Mouse (Mus musculus) MEL (cell line): ENCODE measurements at regions not wholly inside any gene's neighbourhood (a gene's known extent, or its start where the extent isn't known, plus 50 kb on each side); places are given as distances from the start of the nearest gene placed in this dataset.

Source experiments
- DNase-seq: peaks from one replicate; pipeline ENCODE4 v3.0.0; 2011; ENCODE audit warnings: low read depth, low spot score
- H3K27ac ChIP-seq: 2 replicates; pipeline ENCODE4 v1.5.1; 2012; ENCODE audit warnings: low read depth, mild to moderate bottlenecking, control low read depth, low read length, moderate library complexity; ENCODE audit not compliant: control insufficient read depth
- H3K27me3 ChIP-seq, 2 experiments: fragments of 150-350 bp in 1 of 2; sonication (generic) in 1 of 2; 2 replicates each; pipeline ENCODE4 v1.6.1; 2012; ENCODE audit warnings: low read length in 2 of 2, mild to moderate bottlenecking in 2 of 2, improper control_type of control experiment in 1 of 2, moderate library complexity in 1 of 2; ENCODE audit not compliant: insufficient read depth in 2 of 2, control insufficient read depth in 1 of 2
- H3K36me3 ChIP-seq, 2 experiments: 2 replicates each; pipeline ENCODE4 v1.6.1; 2012 to 2014; ENCODE audit warnings: low read length in 2 of 2, improper control_type of control experiment in 1 of 2, inconsistent platforms in 1 of 2, mild to moderate bottlenecking in 1 of 2; ENCODE audit not compliant: insufficient read depth in 2 of 2, control insufficient read depth in 1 of 2
- H3K4me1 ChIP-seq, 2 experiments: fragments of 150-350 bp in 1 of 2; sonication (generic) in 1 of 2; 2 replicates each; pipeline ENCODE4 v1.6.1; 2012; ENCODE audit warnings: low read length in 2 of 2, improper control_type of control experiment in 1 of 2, mild to moderate bottlenecking in 1 of 2; ENCODE audit not compliant: insufficient read depth in 2 of 2, control insufficient read depth in 1 of 2
- H3K4me3 ChIP-seq, 2 experiments: fragments of 150-350 bp in 1 of 2; sonication (generic) in 1 of 2; 2 replicates each; pipeline ENCODE4 v1.5.1; 2012; ENCODE audit warnings: low read depth in 2 of 2, low read length in 2 of 2, mild to moderate bottlenecking in 2 of 2, moderate library complexity in 2 of 2, control low read depth in 1 of 2, improper control_type of control experiment in 1 of 2; ENCODE audit not compliant: control insufficient read depth in 1 of 2, insufficient read depth in 1 of 2
- H3K79me2 ChIP-seq: 2 replicates; pipeline ENCODE4 v1.6.1; 2012; ENCODE audit warnings: mild to moderate bottlenecking, low read length, moderate library complexity; ENCODE audit not compliant: control insufficient read depth, poor library complexity, insufficient read depth
- H3K9ac ChIP-seq: 2 replicates; pipeline ENCODE4 v1.6.1; 2012; ENCODE audit warnings: low read depth, mild to moderate bottlenecking, control low read depth, low read length, moderate library complexity; ENCODE audit not compliant: control insufficient read depth, poor library complexity, severe bottlenecking
- H3K9me3 ChIP-seq: fragments of 150-350 bp; sonication (generic); replicated peaks from 2 replicates; pipeline ENCODE4 v1.6.1; 2012; ENCODE audit warnings: mild to moderate bottlenecking, low read length, improper control_type of control experiment, moderate library complexity; ENCODE audit not compliant: insufficient read depth
- BHLHE40 ChIP-seq: IDR thresholded peaks from 2 replicates; pipeline ENCODE4 v1.6.1; 2012; ENCODE audit warnings: low read depth, mild to moderate bottlenecking, inconsistent platforms, low read length, improper control_type of control experiment, borderline replicate concordance
- E2F4 ChIP-seq: IDR thresholded peaks from 2 replicates; pipeline ENCODE4 v1.6.1; 2011; ENCODE audit warnings: low read depth, low read length, improper control_type of control experiment, borderline replicate concordance
- EP300 ChIP-seq, 2 experiments: IDR thresholded peaks; 2 replicates each; pipeline ENCODE4 v1.6.1; 2011; ENCODE audit warnings: improper control_type of control experiment in 2 of 2, low read length in 2 of 2, low read depth in 1 of 2, mild to moderate bottlenecking in 1 of 2
- ETS1 ChIP-seq: IDR thresholded peaks from 2 replicates; pipeline ENCODE4 v1.6.1; 2012; ENCODE audit warnings: low read depth, mild to moderate bottlenecking, inconsistent platforms, low read length, improper control_type of control experiment, moderate library complexity
- GABPA ChIP-seq: IDR thresholded peaks from 2 replicates; pipeline ENCODE4 v1.6.1; 2012; ENCODE audit warnings: low read depth, mild to moderate bottlenecking, inconsistent platforms, low read length, improper control_type of control experiment, moderate library complexity
- GATA1 ChIP-seq: IDR thresholded peaks from 2 replicates; pipeline ENCODE4 v1.6.1; 2011; ENCODE audit warnings: low read depth, low read length, improper control_type of control experiment
- HCFC1 ChIP-seq: IDR thresholded peaks from 2 replicates; pipeline ENCODE4 v1.6.1; 2012; ENCODE audit warnings: low read depth, mild to moderate bottlenecking, inconsistent platforms, low read length, improper control_type of control experiment, moderate library complexity
- MAZ ChIP-seq: IDR thresholded peaks from 2 replicates; pipeline ENCODE4 v1.6.1; 2012; ENCODE audit warnings: low read depth, mild to moderate bottlenecking, inconsistent platforms, low read length, improper control_type of control experiment
- MEF2A ChIP-seq: IDR thresholded peaks from 2 replicates; pipeline ENCODE4 v1.6.1; 2014; ENCODE audit warnings: low read depth, mild to moderate bottlenecking, inconsistent platforms, low read length, improper control_type of control experiment; ENCODE audit not compliant: poor library complexity, insufficient replicate concordance, severe bottlenecking; ENCODE audit errors: extremely low read depth
- MXI1 ChIP-seq: IDR thresholded peaks from 2 replicates; pipeline ENCODE4 v1.6.1; 2011; ENCODE audit warnings: mild to moderate bottlenecking, low read depth, low read length, improper control_type of control experiment
- MYC ChIP-seq: IDR thresholded peaks from 2 replicates; pipeline ENCODE4 v1.6.1; 2011; ENCODE audit warnings: low read depth, mild to moderate bottlenecking, low read length, improper control_type of control experiment, moderate library complexity
- NELFE ChIP-seq: IDR thresholded peaks from 2 replicates; pipeline ENCODE4 v1.6.1; 2011; ENCODE audit warnings: low read depth, low read length, improper control_type of control experiment
- RAD21 ChIP-seq: IDR thresholded peaks from 2 replicates; pipeline ENCODE4 v1.6.1; 2011; ENCODE audit warnings: mild to moderate bottlenecking, low read depth, low read length, improper control_type of control experiment
- SIN3A ChIP-seq: IDR thresholded peaks from 2 replicates; pipeline ENCODE4 v1.6.1; 2012; ENCODE audit warnings: low read length, improper control_type of control experiment, inconsistent platforms
- SMC3 ChIP-seq: IDR thresholded peaks from 2 replicates; pipeline ENCODE4 v1.6.1; 2011; ENCODE audit warnings: low read depth, low read length, improper control_type of control experiment
- TAL1 ChIP-seq: IDR thresholded peaks from 2 replicates; pipeline ENCODE4 v1.6.1; 2012; ENCODE audit warnings: mild to moderate bottlenecking, inconsistent platforms, low read length, moderate library complexity, mixed read lengths
- UBTF ChIP-seq: IDR thresholded peaks from 2 replicates; pipeline ENCODE4 v1.6.1; 2012; ENCODE audit warnings: low read depth, mild to moderate bottlenecking, inconsistent platforms, low read length, improper control_type of control experiment, moderate library complexity, borderline replicate concordance; ENCODE audit not compliant: insufficient read depth
- USF2 ChIP-seq, 2 experiments: IDR thresholded peaks; 2 replicates each; pipeline ENCODE4 v1.6.1; 2011 to 2012; ENCODE audit warnings: improper control_type of control experiment in 2 of 2, low read length in 2 of 2, borderline replicate concordance in 1 of 2, inconsistent platforms in 1 of 2, low read depth in 1 of 2, mild to moderate bottlenecking in 1 of 2; ENCODE audit not compliant: insufficient read depth in 1 of 2

- Histone ChIP-seq H3K4me1 (peaks cover 0 to 8% of the 10 kb centered on the region in 2 experiments; a peak in 2 of 4 replicates), H3K27me3 (no peaks in the 10 kb centered on the region), H3K9me3 (no peaks in the 10 kb centered on the region), H3K4me3 (no peak overlapping the region), H3K27ac (no peak overlapping the region), H3K36me3 (peaks cover 0 to 4% of the 10 kb centered on the region in 2 experiments; a peak in 2 of 4 replicates), H3K9ac (no peak overlapping the region), H3K79me2 (no peaks in the 10 kb centered on the region)
- peak; percentile 36 for DNase-seq
- TF ChIP-seq EP300 (IDR thresholded peaks at IDR 0.05; ENCODE audit: low read depth in 1 of 2, low read length in 2 of 2): no peak
- no peak for TF ChIP-seq SIN3A
- TF ChIP-seq MEF2A: no peak
- no peak for TF ChIP-seq MYC
- no peak for TF ChIP-seq SMC3
- TF ChIP-seq MAZ: no peak
- no peak for TF ChIP-seq BHLHE40
- TF ChIP-seq USF2 (IDR thresholded peaks at IDR 0.05; ENCODE audit: borderline replicate concordance in 1 of 2, insufficient read depth in 1 of 2, low read depth in 1 of 2, low read length in 2 of 2): no peak
- TF ChIP-seq UBTF: no peak
- no peak for TF ChIP-seq NELFE
- TF ChIP-seq ETS1: no peak
- no peak for TF ChIP-seq HCFC1
Measured at GRCm38 (mm10) chr1:13424524-13424923, 2010.6 kb downstream of the A830018L16Rik start.

GRCm38 (mm10) chr1:13425601-13426327 lies 2011.9 kb downstream of the A830018L16Rik start:
- Histone ChIP-seq H3K9ac (peak overlapping the region; percentile 23; the same call in 1 of the 2 replicates), H3K79me2 (no peaks in the 10 kb centered on the region), H3K27ac (no peak overlapping the region), H3K27me3 (no peaks in the 10 kb centered on the region), H3K4me1 (peaks cover 0 to 8% of the 10 kb centered on the region in 2 experiments; a peak in 2 of 4 replicates)
- TF ChIP-seq MXI1: no peak
- no peak for TF ChIP-seq MEF2A
- TF ChIP-seq GABPA: no peak
- TF ChIP-seq RAD21: no peak
- no peak for TF ChIP-seq EP300 (IDR thresholded peaks at IDR 0.05; ENCODE audit: low read depth in 1 of 2, low read length in 2 of 2)
- no peak for TF ChIP-seq E2F4
- TF ChIP-seq GATA1: no peak
- TF ChIP-seq SMC3: no peak
- no peak for TF ChIP-seq TAL1
- TF ChIP-seq, all 39 proteins: peak for 0
- Histone ChIP-seq H3K4me3 (peak overlapping the region; percentile 68 to 82; a peak in 3 of 4 replicates), H3K9me3 (no peaks in the 10 kb centered on the region), H3K36me3 (peaks cover 0 to 4% of the 10 kb centered on the region in 2 experiments; a peak in 2 of 4 replicates)
- DNase-seq: peak; percentile 23
